In genomic region chr7:69827251-69827650, GRCm38 (mm10) we compare ENCODE assay signal across 18 mouse cellular contexts.
"Had no signal": no experiment of that assay in that cellular context is flagged by ENCODE, and none has a peak within 500 bp of the region (broad histone marks: within the 10 kb centered on the region; RNA-seq: fewer than 3 reads in every experiment).

No protein-coding gene starts in this region.

- ATAC-seq: liver, postnatal 0 days; lung, postnatal 0 days; midbrain, embryonic 13.5 days had no signal

- H3K4me3 ChIP-seq: limb, embryonic 12.5 days; limb, embryonic 15.5 days; midbrain, embryonic 13.5 days; neural tube, embryonic 13.5 days; stomach, embryonic 15.5 days had no signal

- H3K9me3 ChIP-seq: limb, embryonic 12.5 days; limb, embryonic 15.5 days; midbrain, embryonic 13.5 days; neural tube, embryonic 13.5 days; stomach, embryonic 15.5 days had no signal

- H3K9ac ChIP-seq: limb, embryonic 12.5 days; limb, embryonic 15.5 days; liver, embryonic 14.5 days; liver, postnatal 0 days; lung, embryonic 14.5 days; midbrain, embryonic 13.5 days; neural tube, embryonic 13.5 days; stomach, embryonic 15.5 days had no signal

- H3K36me3 ChIP-seq: limb, embryonic 12.5 days; limb, embryonic 15.5 days; midbrain, embryonic 13.5 days; neural tube, embryonic 13.5 days; stomach, embryonic 15.5 days had no signal

- H3K4me2 ChIP-seq: limb, embryonic 12.5 days; limb, embryonic 15.5 days; liver, embryonic 11.5 days; lung, embryonic 14.5 days; midbrain, embryonic 13.5 days; neural tube, embryonic 13.5 days; stomach, embryonic 15.5 days had no signal

- H3K27ac ChIP-seq: limb, embryonic 12.5 days; limb, embryonic 15.5 days; liver, embryonic 14.5 days; macrophage; midbrain, embryonic 13.5 days; neural tube, embryonic 13.5 days; stomach, embryonic 15.5 days had no signal

- H3K4me1 ChIP-seq: limb, embryonic 12.5 days; limb, embryonic 15.5 days; midbrain, embryonic 13.5 days; stomach, embryonic 15.5 days had no signal

- H3K27me3 ChIP-seq: midbrain, embryonic 13.5 days had no signal

- DNase-seq: kidney, adult 18-20 months; kidney, postnatal 10 days; kidney, postnatal 36 days; left cerebral cortex, postnatal 4 days; liver, postnatal 0 days; lung, embryonic 14.5 days; right cerebral cortex, postnatal 25 days; spleen, adult 18-20 months; thymus, postnatal 36 days had no signal
